Mouse (Mus musculus) stomach, postnatal 0 days (tissue): Measurements from ENCODE around the gene Ccne1. TPM values are rescaled to one million over a fixed set of nuclear protein-coding genes. Genes with fewer than 3 reads are reported as not detected.

Experiments
- ATAC-seq: fragments of 200-750 bp; cut with Nextera tagmentation; 2 replicates; pipeline ENCODE4 v1.8.0; 2017; ENCODE audit not compliant: low FRiP score, low TSS enrichment
- DNase-seq: peaks from one replicate; pipeline ENCODE4 v3.0.0-alpha.2; 2016; ENCODE audit warnings: low spot score
- H3K27ac ChIP-seq: fragments of 300-500 bp; sonication (generic); replicated peaks from 2 replicates; pipeline ENCODE4 v1.5.1; 2014; ENCODE audit warnings: mild to moderate bottlenecking, control low read depth
- H3K27me3 ChIP-seq: fragments of 300-500 bp; sonication (generic); 2 replicates; pipeline ENCODE4 v1.6.1; 2014; ENCODE audit warnings: low read length; ENCODE audit not compliant: control insufficient read depth, insufficient read depth
- H3K36me3 ChIP-seq: fragments of 300-500 bp; sonication (generic); 2 replicates; pipeline ENCODE4 v1.6.1; 2014; ENCODE audit warnings: low read length, mixed read lengths; ENCODE audit not compliant: control insufficient read depth, insufficient read depth
- H3K4me1 ChIP-seq: fragments of 300-500 bp; sonication (generic); replicated peaks from 2 replicates; pipeline ENCODE4 v1.6.1; 2014; ENCODE audit warnings: antibody characterized with exemption; ENCODE audit not compliant: control insufficient read depth, insufficient read depth
- H3K4me2 ChIP-seq: fragments of 300-500 bp; sonication (generic); replicated peaks from 2 replicates; pipeline ENCODE4 v1.6.1; 2014; ENCODE audit warnings: low read depth, mild to moderate bottlenecking, control low read depth, moderate library complexity
- H3K4me3 ChIP-seq: fragments of 300-500 bp; sonication (generic); 2 replicates; pipeline ENCODE4 v1.5.1; 2014; ENCODE audit warnings: low read depth, low read length, control low read depth
- H3K9ac ChIP-seq: fragments of 300-500 bp; sonication (generic); 2 replicates; pipeline ENCODE4 v1.6.1; 2014; ENCODE audit warnings: mild to moderate bottlenecking, low read length, control low read depth, mixed read lengths
- H3K9me3 ChIP-seq: fragments of 300-500 bp; sonication (generic); 2 replicates; pipeline ENCODE4 v1.6.1; 2016; ENCODE audit warnings: low read length; ENCODE audit not compliant: control insufficient read depth
- CTCF ChIP-seq: IDR thresholded peaks from 2 replicates; pipeline ENCODE4 v1.5.1; 2016; ENCODE audit warnings: antibody characterized with exemption, low read depth, mild to moderate bottlenecking, moderate library complexity
- EP300 ChIP-seq: optimal IDR thresholded peaks from 2 replicates; pipeline ENCODE3; 2016; ENCODE audit warnings: antibody characterized with exemption
- WGBS: fragments of 180-500 bp; shearing (Covaris S2); extraction: QIAGEN DNeasy Blood & Tissue Kit; methylation state at CpG from one replicate; pipeline ENCODE4 v1.1.7; 2014; 5-methylcytosine and 5-hydroxymethylcytosine counted together
- polyA plus RNA-seq: library from polyadenylated mRNA; unstranded; fragments of >200 nt; fragmentation: Nextera tagmentation; extraction: Ambion mirVana; gene quantifications from 2 replicates; pipeline ENCODE4 v1.2.1, GENCODE M21; 2015

Gene Ccne1
- 14.2 and 15.3 TPM in 2 replicates for polyA plus RNA-seq

DNA sequence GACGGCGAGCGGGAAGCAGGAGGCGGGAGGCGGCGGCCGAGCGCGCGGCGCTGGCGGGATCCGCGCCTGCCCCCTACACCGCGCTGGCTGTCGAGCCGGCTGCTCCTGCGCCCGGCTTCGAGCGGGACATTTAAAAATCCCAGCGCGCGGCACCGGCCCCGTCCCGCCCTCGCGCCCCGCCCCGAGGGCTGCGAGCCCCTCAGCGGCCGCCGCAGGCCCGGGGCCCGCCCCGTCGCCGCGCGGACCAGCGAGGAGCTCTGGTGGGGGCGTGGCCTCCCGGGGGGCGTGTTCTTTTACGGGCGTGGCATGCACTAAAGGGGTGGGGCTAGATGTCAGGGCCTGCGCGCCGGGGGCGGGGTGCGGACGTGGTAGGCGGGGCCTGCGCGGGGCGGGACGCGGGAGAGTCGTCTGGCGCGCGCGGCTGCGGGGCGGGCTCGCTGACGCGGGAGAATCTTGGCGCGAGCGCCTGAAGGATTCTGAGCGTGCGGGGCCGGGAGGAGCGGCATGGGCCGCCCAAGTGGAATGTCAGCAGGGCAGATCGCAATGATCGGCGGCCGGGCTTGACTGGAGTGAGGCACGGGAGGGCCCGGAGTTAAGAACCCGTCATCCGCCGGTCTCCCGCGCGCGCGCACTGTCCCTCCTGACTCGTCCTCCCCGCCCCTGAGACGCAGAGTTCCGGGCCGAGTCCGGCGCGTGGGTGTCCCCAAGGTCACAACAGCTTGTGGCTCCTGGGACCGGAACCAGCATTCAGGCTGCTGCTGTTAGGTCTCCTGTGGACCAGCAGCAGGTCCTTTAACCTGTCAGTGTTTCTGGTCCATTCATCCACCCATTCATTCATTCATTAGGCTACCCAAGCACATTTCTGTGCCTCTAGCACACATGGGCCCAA is at the start of gene Ccne1:
TSS of gene Ccne1 (minus strand) at position 164 of the 889 bp plus-strand sequence.
- DNase-seq (peak; percentile 99), ATAC-seq (peak; percentile 95)
- WGBS = 1% methylated on average over 55 of the region's 102 CpGs
- TF ChIP-seq EP300 (no peak), CTCF (no peak)
- no peaks in the 10 kb centered on the region for H3K27me3 ChIP-seq
- no peaks in the 10 kb centered on the region for H3K36me3 ChIP-seq
- H3K9ac ChIP-seq = peak within 1 kb of the TSS; percentile 70
- H3K4me3 ChIP-seq = peak within 1 kb of the TSS; percentile 77
- H3K4me1 ChIP-seq = no peaks in the 10 kb centered on the region
- H3K27ac ChIP-seq = peak within 1 kb of the TSS; percentile 71; the same call in 1 of the 2 replicates
- no peaks in the 10 kb centered on the region for H3K9me3 ChIP-seq
- peak within 1 kb of the TSS; percentile 100 for H3K4me2 ChIP-seq

DNA sequence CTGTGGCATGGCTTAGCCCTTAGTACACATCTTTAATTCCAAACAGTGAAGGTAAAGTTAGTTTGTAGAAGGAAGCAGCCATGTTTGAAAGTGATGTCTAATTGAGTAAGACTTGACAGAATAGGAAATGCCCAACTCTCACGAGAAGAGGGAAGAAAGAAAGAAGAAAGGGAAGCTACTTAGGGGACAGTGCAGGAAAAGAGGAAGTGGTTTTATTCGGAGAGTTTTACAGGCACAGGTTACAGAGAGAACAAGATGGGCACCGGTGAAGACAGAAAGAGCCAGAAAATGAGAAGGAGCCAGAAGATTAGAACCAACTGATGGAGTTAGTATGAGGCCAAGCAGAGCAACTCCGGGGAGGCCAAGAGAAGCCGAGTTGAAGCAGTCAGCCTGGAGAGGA is 48.5 kb upstream of the Ccne1 start:
- Histone ChIP-seq H3K36me3 (no peaks in the 10 kb centered on the region), H3K4me2 (no peak overlapping the region), H3K9me3 (no peaks in the 10 kb centered on the region), H3K9ac (no peak overlapping the region), H3K27ac (no peak overlapping the region), H3K27me3 (no peaks in the 10 kb centered on the region), H3K4me1 (no peaks in the 10 kb centered on the region), H3K4me3 (no peak overlapping the region)
- TF ChIP-seq CTCF = no peak
- TF ChIP-seq EP300 = no peak
- DNase-seq = no peak
- WGBS = 76% methylated on average over 5 of the region's 5 CpGs
- no peak for ATAC-seq

DNA sequence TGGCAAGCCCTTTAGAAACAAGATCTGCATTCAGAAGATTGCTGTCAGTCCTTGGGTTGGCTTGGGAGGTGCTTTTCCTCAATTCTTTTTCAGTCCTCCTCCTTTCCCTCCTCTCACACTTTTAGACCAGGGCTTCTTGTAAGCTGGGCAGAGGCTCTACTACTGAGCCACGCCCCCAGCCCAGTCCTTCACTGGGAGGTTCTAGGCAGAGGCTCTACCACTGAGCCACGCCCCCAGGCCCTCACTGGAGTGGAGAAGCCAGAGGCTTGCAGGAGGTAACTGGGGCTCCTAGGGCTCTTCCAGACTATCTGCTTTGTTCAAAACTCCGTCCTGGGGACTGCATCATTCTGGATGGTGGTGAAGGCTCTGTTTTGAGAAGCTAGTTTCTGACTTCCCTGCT is 45.2 kb upstream of the Ccne1 start:
- no peaks in the 10 kb centered on the region for H3K36me3 ChIP-seq
- DNase-seq = no peak
- no peak overlapping the region for H3K9ac ChIP-seq
- no peak for ATAC-seq
- TF ChIP-seq CTCF = no peak
- no peak for TF ChIP-seq EP300
- no peaks in the 10 kb centered on the region for H3K9me3 ChIP-seq
- no peaks in the 10 kb centered on the region for H3K4me1 ChIP-seq
- no peak overlapping the region for H3K4me3 ChIP-seq
- H3K27me3 ChIP-seq = no peaks in the 10 kb centered on the region
- no peak overlapping the region for H3K27ac ChIP-seq
- WGBS = 83% methylated on average over 3 of the region's 3 CpGs
- H3K4me2 ChIP-seq = no peak overlapping the region

DNA sequence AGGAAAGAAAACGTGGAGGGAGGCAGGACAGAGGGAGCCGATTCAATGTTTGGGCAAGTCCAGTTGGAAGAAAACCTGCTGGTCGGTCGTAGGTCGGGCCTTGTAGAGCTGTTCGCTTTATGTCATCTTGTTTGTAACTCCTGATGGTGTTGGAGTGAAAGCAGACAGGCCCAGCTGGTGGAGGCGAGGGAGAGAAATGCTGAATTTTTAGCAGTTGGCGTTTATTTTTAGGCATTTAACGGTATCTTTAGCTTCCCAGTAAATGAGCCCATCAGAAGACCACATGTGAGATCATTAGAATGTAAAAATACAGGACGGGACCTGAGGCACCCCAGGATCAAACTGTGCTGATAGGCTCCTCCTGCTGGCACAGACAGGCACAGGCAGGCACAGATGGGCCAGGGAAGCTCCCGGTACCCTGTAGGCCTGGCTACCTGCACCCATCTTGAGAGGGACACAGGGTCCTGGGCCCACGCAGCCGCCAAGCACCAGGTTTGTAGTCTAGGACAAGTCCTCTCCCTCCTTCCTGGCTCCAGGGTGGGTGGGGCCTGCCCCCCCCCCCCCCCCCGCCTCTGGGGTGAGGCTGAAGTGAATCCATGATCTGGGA is 44.5 kb upstream of the Ccne1 start:
- H3K9me3 ChIP-seq = no peaks in the 10 kb centered on the region
- ATAC-seq (no peak), DNase-seq (no peak)
- H3K4me2 ChIP-seq = no peak overlapping the region
- H3K4me3 ChIP-seq = no peak overlapping the region
- TF ChIP-seq EP300 (no peak), CTCF (0 out of 2 replicates have a peak, but pooled peaks have one; percentile 14)
- no peaks in the 10 kb centered on the region for H3K4me1 ChIP-seq
- no peaks in the 10 kb centered on the region for H3K27me3 ChIP-seq
- no peak overlapping the region for H3K9ac ChIP-seq
- H3K36me3 ChIP-seq = no peaks in the 10 kb centered on the region
- no peak overlapping the region for H3K27ac ChIP-seq
- 51% methylated on average over 13 of the region's 14 CpGs for WGBS

DNA sequence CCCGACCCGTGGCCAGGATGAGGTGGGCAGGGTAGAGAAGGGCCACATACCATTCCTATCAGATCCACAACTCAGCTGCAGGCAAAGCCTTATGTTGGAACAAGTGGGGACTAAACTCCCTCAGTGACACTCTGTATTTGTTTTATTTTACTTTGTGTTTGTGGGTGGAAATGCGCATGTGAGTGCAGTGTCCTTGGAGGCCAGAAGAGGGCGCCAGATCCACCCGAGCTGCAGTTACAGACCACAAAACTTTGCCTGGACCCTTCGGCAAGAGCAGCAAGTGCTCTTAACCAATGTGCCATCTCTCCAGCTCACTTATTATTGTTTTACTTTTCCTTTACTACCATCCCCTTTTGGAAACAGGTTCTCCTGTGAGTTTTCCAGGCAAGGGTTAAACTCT is 40.1 kb upstream of the Ccne1 start:
- no peaks in the 10 kb centered on the region for H3K9me3 ChIP-seq
- H3K27ac ChIP-seq = no peak overlapping the region
- DNase-seq = no peak
- 83% methylated on average over 6 of the region's 6 CpGs for WGBS
- no peak overlapping the region for H3K4me2 ChIP-seq
- H3K27me3 ChIP-seq = no peaks in the 10 kb centered on the region
- H3K4me3 ChIP-seq = no peak overlapping the region
- no peak for ATAC-seq
- no peaks in the 10 kb centered on the region for H3K36me3 ChIP-seq
- no peaks in the 10 kb centered on the region for H3K4me1 ChIP-seq
- TF ChIP-seq CTCF = peak; percentile 27
- no peak for TF ChIP-seq EP300
- no peak overlapping the region for H3K9ac ChIP-seq
